In the genomic region with DNA sequence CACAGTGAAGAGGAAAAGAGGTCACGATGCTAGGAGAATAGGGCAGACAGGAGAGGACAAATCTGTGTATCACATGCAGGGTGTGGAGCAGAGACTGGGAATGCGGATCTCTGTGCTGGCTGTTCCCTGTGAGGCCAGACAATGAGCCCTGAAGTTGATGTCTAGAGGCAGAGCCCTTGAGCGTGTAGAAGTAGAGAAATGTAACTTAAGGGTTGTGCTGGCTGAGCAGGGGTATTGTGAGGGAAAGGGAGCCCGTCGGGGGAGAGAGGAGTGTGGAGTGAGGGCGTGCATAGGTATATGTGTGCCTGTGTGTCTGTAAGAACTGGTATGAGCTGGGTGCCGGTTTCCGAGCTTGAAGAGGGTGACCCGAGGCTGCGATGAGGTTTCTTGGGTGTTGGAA, we compare ENCODE assay signal across 8 mouse cellular contexts. TPM values are rescaled to one million over a fixed set of nuclear protein-coding genes. Genes with fewer than 3 reads are reported as not detected.
DNase-seq lines count a peak whose midpoint lies in the region; ATAC-seq and TF ChIP-seq lines count a peak whose summit lies in the region.

No protein-coding gene starts in this region.

- H3K4me3 ChIP-seq in heart, adult 2 months = peak overlapping the region; percentile 43
- H3K4me3 ChIP-seq in forebrain, embryonic 12.5 days (replicated peaks) = peak overlapping the region; percentile 41
- peak overlapping the region; percentile 42 for H3K4me3 ChIP-seq in neural tube, embryonic 12.5 days

- no peaks in the 10 kb centered on the region for H3K27me3 ChIP-seq in heart, adult 2 months (ENCODE audit: control insufficient read depth, insufficient read depth, low read length)
- no peaks in the 10 kb centered on the region for H3K27me3 ChIP-seq in forebrain, embryonic 12.5 days
- H3K27me3 ChIP-seq in neural tube, embryonic 12.5 days (replicated peaks) = no peaks in the 10 kb centered on the region

- peak overlapping the region; percentile 50 for H3K4me2 ChIP-seq in forebrain, embryonic 12.5 days
- H3K4me2 ChIP-seq in neural tube, embryonic 12.5 days (replicated peaks) = peak overlapping the region; percentile 57

- 15% methylated on average over 10 of the region's 10 CpGs for WGBS in heart, adult 2 months
- 5% methylated on average over 10 of the region's 10 CpGs for WGBS in forebrain, embryonic 12.5 days
- 13% methylated on average over 10 of the region's 10 CpGs for WGBS in neural tube, embryonic 12.5 days

- peak overlapping the region; percentile 28 for H3K9ac ChIP-seq in heart, adult 2 months (ENCODE audit: low read depth, low read length)
- peak overlapping the region; percentile 30 for H3K9ac ChIP-seq in forebrain, embryonic 12.5 days
- H3K9ac ChIP-seq in neural tube, embryonic 12.5 days = peak overlapping the region; percentile 44; the same call in 1 of the 2 replicates

- peak; percentile 24 for ATAC-seq in forebrain, embryonic 12.5 days (ENCODE audit: low FRiP score)
- peak; percentile 33 for ATAC-seq in neural tube, embryonic 12.5 days (ENCODE audit: low FRiP score, low read depth)

- no peaks in the 10 kb centered on the region for H3K9me3 ChIP-seq in forebrain, embryonic 12.5 days
- no peaks in the 10 kb centered on the region for H3K9me3 ChIP-seq in neural tube, embryonic 12.5 days

- TF ChIP-seq EP300 in heart, adult 2 months (IDR thresholded peaks at IDR 0.05; ENCODE audit: insufficient read depth, low read depth, low read length) = no peak

- no peaks in the 10 kb centered on the region for H3K79me2 ChIP-seq in heart, adult 2 months (replicated peaks; ENCODE audit: control insufficient read depth, insufficient read depth, low read length)

- no peak for TF ChIP-seq CTCF in heart, adult 2 months (IDR thresholded peaks at IDR 0.05)

- no peaks in the 10 kb centered on the region; the same call in 1 of the 2 replicates for H3K4me1 ChIP-seq in heart, adult 2 months (ENCODE audit: control insufficient read depth, insufficient read depth, low read length)
- peaks cover 9% of the 10 kb centered on the region for H3K4me1 ChIP-seq in forebrain, embryonic 12.5 days
- H3K4me1 ChIP-seq in neural tube, embryonic 12.5 days = peaks cover 6% of the 10 kb centered on the region; the same call in 1 of the 2 replicates

- DNase-seq in heart, adult 2 months = no peak
- no peak for DNase-seq in heart, postnatal 25 days (ENCODE audit: low spot score)
- peak; percentile 32 for DNase-seq in right cerebral cortex, postnatal 25 days
- no peak for DNase-seq in right cerebral cortex, postnatal 14 days
- peak; percentile 17 for DNase-seq in left cerebral cortex, postnatal 4 days
- DNase-seq in thymus, postnatal 0 days (ENCODE audit: low spot score) = no peak

- TF ChIP-seq POLR2A in heart, adult 2 months (IDR thresholded peaks at IDR 0.05; ENCODE audit: insufficient read depth, low read depth, low read length) = no peak

- H3K36me3 ChIP-seq in heart, adult 2 months (ENCODE audit: control insufficient read depth, insufficient read depth, low read length) = no peaks in the 10 kb centered on the region
- no peaks in the 10 kb centered on the region for H3K36me3 ChIP-seq in forebrain, embryonic 12.5 days (replicated peaks)
- H3K36me3 ChIP-seq in neural tube, embryonic 12.5 days = no peaks in the 10 kb centered on the region

- intact Hi-C loops in heart, adult 2 months (cut with DNase I) = loop anchor here (2.0 kb wide), 1 partner anchor 38 kb away; no protein-coding TSS in a partner anchor
- intact Hi-C loops in heart, postnatal 25 days (cut with DNase I) = no loop called here
- intact Hi-C loops in left cerebral cortex, postnatal 4 days (cut with DNase I) = no loop called here

- H3K27ac ChIP-seq in heart, adult 2 months = no peak overlapping the region
- peak overlapping the region; percentile 62 for H3K27ac ChIP-seq in forebrain, embryonic 12.5 days
- peak overlapping the region; percentile 22; the same call in 1 of the 2 replicates for H3K27ac ChIP-seq in neural tube, embryonic 12.5 days

RNA-seq across cellular contexts. Expression of gene Klrb1c, which starts 13.5 kb away (rescaled TPM):
- under 1 TPM; 0.18 TPM for total RNA-seq in heart, adult 2 months (2021)
- 0.20 and 0.92 TPM in 2 replicates for polyA plus RNA-seq in heart, adult 2 months (2012; rRNA removed)
- total RNA-seq in heart, postnatal 25 days (2021) = under 1 TPM in 1 of 2 experiments, not detected in 1; 0.28 TPM
- polyA plus RNA-seq in forebrain, embryonic 12.5 days (2016; fragmentation: Nextera tagmentation; extraction: Ambion mirVana) = 0.08 TPM in 1 of 2 replicates, not detected in the other
- total RNA-seq in left cerebral cortex, postnatal 4 days (2021) = not detected
- polyA plus RNA-seq in neural tube, embryonic 12.5 days (2016; fragmentation: Nextera tagmentation; extraction: Ambion mirVana) = 0.11 TPM in 1 of 2 replicates, not detected in the other
- 1.5 and 1.6 TPM in 2 replicates for polyA plus RNA-seq in thymus, postnatal 0 days (2015; fragmentation: Nextera tagmentation; extraction: Ambion mirVana)

RNA-seq across cellular contexts. Expression of gene Gm44511, which starts 23.6 kb away (rescaled TPM):
- total RNA-seq in heart, adult 2 months (2021) = not detected
- 0.86 TPM in 1 of 2 replicates, not detected in the other for polyA plus RNA-seq in heart, adult 2 months (2012; rRNA removed)
- total RNA-seq in heart, postnatal 25 days (2021) = not detected
- not detected in 2 replicates for polyA plus RNA-seq in forebrain, embryonic 12.5 days (2016; fragmentation: Nextera tagmentation; extraction: Ambion mirVana)
- total RNA-seq in left cerebral cortex, postnatal 4 days (2021) = not detected
- polyA plus RNA-seq in neural tube, embryonic 12.5 days (2016; fragmentation: Nextera tagmentation; extraction: Ambion mirVana) = not detected in 2 replicates
- 0.58 and 0.96 TPM in 2 replicates for polyA plus RNA-seq in thymus, postnatal 0 days (2015; fragmentation: Nextera tagmentation; extraction: Ambion mirVana)

RNA-seq across cellular contexts. Expression of gene Klrb1b, which starts 23.6 kb away (rescaled TPM):
- total RNA-seq in heart, adult 2 months (2021) = not detected
- 0.41 TPM in 1 of 2 replicates, not detected in the other for polyA plus RNA-seq in heart, adult 2 months (2012; rRNA removed)
- under 1 TPM in 1 of 2 experiments, not detected in 1; 0.10 TPM for total RNA-seq in heart, postnatal 25 days (2021)
- polyA plus RNA-seq in forebrain, embryonic 12.5 days (2016; fragmentation: Nextera tagmentation; extraction: Ambion mirVana) = not detected in 2 replicates
- not detected for total RNA-seq in left cerebral cortex, postnatal 4 days (2021)
- not detected in 2 replicates for polyA plus RNA-seq in neural tube, embryonic 12.5 days (2016; fragmentation: Nextera tagmentation; extraction: Ambion mirVana)
- polyA plus RNA-seq in thymus, postnatal 0 days (2015; fragmentation: Nextera tagmentation; extraction: Ambion mirVana) = 0.92 and 1.1 TPM in 2 replicates

Comparison
In these comparisons a context has a peak if more than half of its experiments do, and no peak if none do; other contexts are left out.
1. DNase-seq: peak in right cerebral cortex, postnatal 25 days (single experiment) and left cerebral cortex, postnatal 4 days (single experiment); none in heart, adult 2 months (0 of 2), heart, postnatal 25 days (single experiment), right cerebral cortex, postnatal 14 days (single experiment) and thymus, postnatal 0 days (single experiment).
2. Peak in every context shown above with its lines, with median percentiles within 50 percentile points of each other: H3K4me3 ChIP-seq and H3K9ac ChIP-seq.